Mouse (Mus musculus) G1E (cell line): ENCODE results near the gene Ap2a2. TPM values are rescaled to one million over a fixed set of nuclear protein-coding genes. Genes with fewer than 3 reads are reported as not detected.

ENCODE experiments used
- ATAC-seq: 2 replicates; pipeline ENCODE4 v1.8.0; 2016; ENCODE audit warnings: mild to moderate bottlenecking; ENCODE audit not compliant: insufficient number of reproducible peaks, poor library complexity, low FRiP score, severe bottlenecking; ENCODE audit errors: extremely low read depth
- DNase-seq: peaks from one replicate; pipeline ENCODE4 v3.0.0; 2012; ENCODE audit warnings: low spot score
- H3K27me3 ChIP-seq: 2 replicates; pipeline ENCODE4 v1.6.1; 2012; ENCODE audit warnings: mild to moderate bottlenecking, low read length, inconsistent platforms; ENCODE audit not compliant: insufficient read depth
- H3K36me3 ChIP-seq: replicated peaks from 2 replicates; pipeline ENCODE3; 2012; ENCODE audit warnings: mild to moderate bottlenecking, inconsistent platforms
- H3K4me1 ChIP-seq: 2 replicates; pipeline ENCODE4 v1.6.1; 2012; ENCODE audit warnings: low read depth, low read length, inconsistent platforms, mixed read lengths; ENCODE audit not compliant: insufficient read depth
- H3K4me3 ChIP-seq: 2 replicates; pipeline ENCODE4 v1.5.1; 2012; ENCODE audit warnings: low read depth, mild to moderate bottlenecking, inconsistent platforms, low read length, moderate library complexity, mixed read lengths
- H3K9me3 ChIP-seq: replicated peaks from 2 replicates; pipeline ENCODE4 v1.6.1; 2012; ENCODE audit warnings: inconsistent platforms
- CTCF ChIP-seq: IDR thresholded peaks from 2 replicates; pipeline ENCODE4 v1.5.1; 2012; ENCODE audit warnings: low read depth, low read length, inconsistent platforms, mixed read lengths
- GATA1 ChIP-seq: IDR thresholded peaks from 2 replicates; pipeline ENCODE4 v1.6.1; 2012; ENCODE audit warnings: borderline replicate concordance, low read length, inconsistent platforms, mixed read lengths
- GATA2 ChIP-seq: IDR thresholded peaks from 2 replicates; pipeline ENCODE4 v1.6.1; 2012; ENCODE audit warnings: low read depth, low read length, inconsistent platforms, borderline replicate concordance
- POLR2AphosphoS5 ChIP-seq: IDR thresholded peaks from 2 replicates; pipeline ENCODE4 v1.6.1; 2012; ENCODE audit warnings: low read depth, low read length, inconsistent platforms; ENCODE audit not compliant: insufficient replicate concordance
- TAL1 ChIP-seq: conservative IDR thresholded peaks from 2 replicates; pipeline ENCODE4 v1.6.1; 2012; ENCODE audit warnings: low read depth, low read length, inconsistent platforms, mixed read lengths
- polyA plus RNA-seq: library from polyadenylated mRNA; stranded (reverse); fragments of >175 nt; gene quantifications from 2 replicates; pipeline ENCODE4 v1.2.3, GENCODE M21; 2012
- total RNA-seq, 2 experiments: library from RNA; stranded (forward) in 1 of 2; stranded (reverse) in 1 of 2; fragments of 200-1000 nt in 1 of 2; fragments of >200 nt in 1 of 2; fragmentation: Nextera tagmentation in 1 of 2; gene quantifications; 2 replicates each; pipeline ENCODE4 v1.2.3; 2014 to 2017

Gene Ap2a2
- total and polyA plus RNA-seq, 3 experiments, result 2.8 to 4.5 (median 3.2) TPM

DNA sequence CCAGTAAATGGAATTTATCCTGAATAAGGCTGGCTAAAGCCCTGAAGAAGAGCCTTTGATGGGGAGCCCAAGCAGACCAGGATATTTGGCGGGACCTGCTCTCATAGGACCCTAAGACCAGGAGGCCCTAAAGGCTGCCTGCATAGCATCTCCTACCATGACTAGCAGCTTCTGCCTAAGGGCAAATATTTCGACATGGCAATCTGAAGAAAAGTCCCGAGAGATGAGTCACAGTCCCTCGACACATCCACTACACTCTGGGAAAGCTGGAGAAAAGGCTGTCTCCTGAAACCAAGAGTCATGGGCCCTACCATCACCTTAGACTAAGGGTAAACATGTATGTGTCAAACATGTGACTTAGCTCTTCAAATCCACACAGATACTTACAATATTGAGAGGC, 37.7 kb upstream of the Ap2a2 start:
- Histone ChIP-seq H3K36me3 (peaks cover 98% of the 10 kb centered on the region), H3K9me3 (no peaks in the 10 kb centered on the region), H3K4me3 (no peak overlapping the region), H3K4me1 (peaks cover 10% of the 10 kb centered on the region; the same call in 1 of the 2 replicates), H3K27me3 (no peaks in the 10 kb centered on the region)
- no peak for ATAC-seq
- no peak for DNase-seq
- TF ChIP-seq GATA2, result no peak
- TF ChIP-seq CTCF, result no peak
- no peak for TF ChIP-seq GATA1
- TF ChIP-seq TAL1, result no peak
- TF ChIP-seq POLR2AphosphoS5, result no peak

DNA sequence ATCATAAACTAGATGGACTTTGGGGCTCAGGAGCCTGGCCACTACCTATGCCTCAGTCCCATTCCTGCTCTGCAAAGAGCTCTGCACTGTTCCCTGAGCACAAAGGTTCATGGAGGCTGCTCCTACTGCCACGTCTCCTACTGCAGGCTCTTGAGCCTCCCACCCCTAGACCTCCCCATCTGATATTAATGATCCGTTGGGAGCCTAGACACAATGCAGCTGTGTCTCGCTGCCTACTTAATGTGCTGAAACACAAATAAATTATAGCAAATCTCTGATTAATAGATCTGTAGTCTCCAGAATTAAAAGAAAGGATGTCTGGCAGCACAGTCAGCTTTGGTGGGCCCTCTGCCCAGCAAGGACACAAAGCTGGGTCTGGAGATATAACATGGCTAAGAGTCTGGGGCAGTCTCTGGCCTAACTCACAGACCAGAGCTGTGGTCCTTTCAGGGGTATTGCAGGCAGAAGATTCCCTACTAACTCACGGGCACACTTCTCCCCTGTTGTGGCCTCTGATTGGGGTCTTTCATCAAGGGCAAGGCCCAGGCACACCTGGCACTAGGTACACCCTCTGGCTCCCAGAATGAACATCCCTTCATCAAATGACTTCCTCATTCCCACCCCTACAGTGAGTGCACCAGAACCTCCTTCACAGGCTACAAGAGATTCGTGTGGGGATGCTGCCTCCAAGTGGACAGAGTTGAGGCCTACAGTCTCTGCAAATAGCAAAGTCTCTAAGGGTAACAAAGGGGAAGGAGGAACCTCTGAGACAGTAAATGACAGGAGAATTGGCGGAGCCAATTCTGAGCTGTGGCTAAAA, 37.0 kb upstream of the Ap2a2 start:
- H3K4me3 ChIP-seq, result no peak overlapping the region
- DNase-seq (peak; percentile 65), ATAC-seq (peak; percentile 68)
- no peaks in the 10 kb centered on the region for H3K9me3 ChIP-seq
- H3K4me1 ChIP-seq, result peaks cover 6% of the 10 kb centered on the region; the same call in 1 of the 2 replicates
- H3K27me3 ChIP-seq, result no peaks in the 10 kb centered on the region
- peak; percentile 81 for TF ChIP-seq CTCF
- no peak for TF ChIP-seq POLR2AphosphoS5
- peaks cover 98% of the 10 kb centered on the region for H3K36me3 ChIP-seq

- H3K36me3 ChIP-seq, result peaks cover 97% of the 10 kb centered on the region
Observed at GRCm38 (mm10) chr7:141525580-141525925, 36.4 kb upstream of the Ap2a2 start.

GRCm38 (mm10) chr7:141535570-141535969, 26.4 kb upstream of the Ap2a2 start:
- H3K36me3 ChIP-seq, result peaks cover 42% of the 10 kb centered on the region
- no peaks in the 10 kb centered on the region for H3K9me3 ChIP-seq
- ATAC-seq, result no peak
- H3K4me1 ChIP-seq, result peaks cover 28% of the 10 kb centered on the region
- H3K4me3 ChIP-seq, result no peak overlapping the region
- no peak for TF ChIP-seq POLR2AphosphoS5
- no peak for TF ChIP-seq GATA2
- TF ChIP-seq CTCF, result no peak
- TF ChIP-seq TAL1, result no peak
- no peak for TF ChIP-seq GATA1
- DNase-seq, result no peak
- no peaks in the 10 kb centered on the region; the same call in 1 of the 2 replicates for H3K27me3 ChIP-seq

More at GRCm38 (mm10) chr7:141525580-141525925, 36.4 kb upstream of the Ap2a2 start:
- DNase-seq, result no peak
- TF ChIP-seq GATA2, result no peak
- no peak for TF ChIP-seq CTCF
- TF ChIP-seq TAL1, result no peak
- TF ChIP-seq GATA1, result no peak
- TF ChIP-seq POLR2AphosphoS5, result no peak
- Histone ChIP-seq H3K4me3 (no peak overlapping the region), H3K27me3 (no peaks in the 10 kb centered on the region), H3K4me1 (0 out of 2 replicates have a peak, but pooled peaks cover 6% of the 10 kb centered on the region), H3K9me3 (no peaks in the 10 kb centered on the region)
- no peak for ATAC-seq

- Histone ChIP-seq H3K4me1 (peaks cover 34% of the 10 kb centered on the region), H3K4me3 (peak overlapping the region; percentile 89), H3K9me3 (no peaks in the 10 kb centered on the region), H3K36me3 (peaks cover 26% of the 10 kb centered on the region), H3K27me3 (peaks cover 15% of the 10 kb centered on the region)
- TF ChIP-seq GATA1 (no peak), TAL1 (no peak), POLR2AphosphoS5 (no peak), GATA2 (no peak), CTCF (no peak)
- ATAC-seq (no peak), DNase-seq (no peak)
Observed at GRCm38 (mm10) chr7:141538852-141539555, 23.0 kb upstream of the Ap2a2 start.

DNA sequence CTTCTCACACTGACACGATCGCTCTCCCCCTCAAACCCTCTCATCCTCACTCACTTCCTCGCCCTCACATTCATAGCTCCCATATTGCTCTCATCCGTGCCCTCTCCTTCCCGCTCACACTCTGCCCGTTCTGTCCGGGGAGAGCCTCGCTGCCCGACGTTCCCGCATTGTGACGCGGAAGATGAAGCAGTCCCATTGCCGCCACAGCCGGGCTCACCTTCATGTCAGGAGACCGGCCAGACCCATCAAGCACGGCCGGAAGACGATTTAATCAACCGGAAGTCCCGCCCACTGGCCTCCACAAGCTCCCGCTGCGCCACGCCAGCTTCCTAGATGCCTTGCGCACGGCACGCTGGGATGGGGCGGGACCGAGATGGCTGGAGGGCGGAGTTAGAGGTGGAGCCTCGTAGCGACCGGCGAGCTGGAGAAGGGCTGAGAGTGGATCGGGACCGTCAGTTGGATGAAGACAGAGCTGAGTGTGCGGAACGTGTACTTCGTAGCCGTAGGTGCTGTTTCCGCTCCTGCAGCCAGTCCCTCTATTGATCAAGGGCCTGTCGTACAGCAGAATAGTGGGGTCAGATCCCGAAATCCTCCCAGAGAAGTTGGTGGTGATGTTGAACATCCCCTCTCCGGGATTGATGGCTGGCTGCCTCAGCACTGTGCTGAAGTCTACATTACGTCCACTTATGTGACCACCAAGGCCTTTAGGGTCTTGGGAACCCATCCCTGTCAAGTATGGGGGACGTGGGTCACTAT, 22.2 kb upstream of the Ap2a2 start, which contains the start of gene Chid1:
Chid1 (minus strand) TSS at position 302 of the 756 bp plus-strand sequence.
- peaks cover 34% of the 10 kb centered on the region for H3K4me1 ChIP-seq
- DNase-seq (peak; percentile 86), ATAC-seq (peak; percentile 95)
- TF ChIP-seq GATA2 (no peak), POLR2AphosphoS5 (no peak), CTCF (no peak), TAL1 (no peak), GATA1 (no peak)
- peak within 1 kb of the TSS; percentile 89 for H3K4me3 ChIP-seq
- H3K27me3 ChIP-seq, result peaks cover 18% of the 10 kb centered on the region
- no peaks in the 10 kb centered on the region for H3K9me3 ChIP-seq
- H3K36me3 ChIP-seq, result peaks cover 21% of the 10 kb centered on the region
